Mouse (Mus musculus): ENCODE data around the gene Trim72. TPM values are rescaled to one million over a fixed set of nuclear protein-coding genes. Genes with fewer than 3 reads are reported as not detected.

The Trim72 gene
- polyA plus RNA-seq, 1 experiment from 2014 or later, result not detected

- H3K9ac ChIP-seq (replicated peaks), result peak within 1 kb of the TSS; percentile 63
- peak; percentile 47 for ATAC-seq
- peak; percentile 58 for DNase-seq
Observed at GRCm38 (mm10) chr7:127993341-127993977, 10.3 kb upstream of the Trim72 start, which contains the start of gene Pycard. Gene Pycard (minus strand): TSS chr7:127993867.

DNA sequence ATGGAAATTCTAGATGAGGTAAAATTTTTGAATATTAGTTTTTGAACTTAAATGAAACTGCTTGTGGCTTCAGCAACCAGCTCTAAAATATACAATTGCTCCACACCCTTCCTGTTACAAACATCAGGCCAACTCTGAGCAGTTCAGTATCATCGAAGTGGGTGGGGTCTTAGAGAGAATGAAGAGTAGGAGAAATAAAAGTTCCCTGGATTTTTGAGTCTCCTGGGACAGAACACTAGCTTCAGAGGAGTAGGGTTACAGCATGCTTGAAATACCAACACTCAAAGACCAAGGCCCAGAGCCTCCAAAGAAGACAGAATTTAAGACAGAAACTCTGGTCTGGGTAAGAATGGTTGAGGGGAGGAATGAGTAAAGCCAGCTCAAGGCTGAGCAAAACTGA lies 4.3 kb upstream of the Trim72 start:
- 59% methylated on average over 1 of the region's 1 CpGs for WGBS (ENCODE audit: insufficient replicate concordance)

More at GRCm38 (mm10) chr7:127993341-127993977, 10.3 kb upstream of the Trim72 start, which contains the start of gene Pycard:
- H3K27me3 ChIP-seq (ENCODE audit: insufficient read depth, low read length), result no peaks in the 10 kb centered on the region
- H3K4me2 ChIP-seq (ENCODE audit: low read depth, low read length), result peak within 1 kb of the TSS; percentile 72
- TF ChIP-seq EP300 (IDR thresholded peaks at IDR 0.05; ENCODE audit: low read depth), result no peak; the same call in 1 of the 2 replicates
- TF ChIP-seq CTCF (IDR thresholded peaks at IDR 0.05; ENCODE audit: low read depth), result no peak
- H3K36me3 ChIP-seq (replicated peaks; ENCODE audit: insufficient read depth, low read length), result peaks cover 24% of the 10 kb centered on the region
- H3K4me1 ChIP-seq (ENCODE audit: insufficient read depth), result peaks cover 30% of the 10 kb centered on the region
- no peaks in the 10 kb centered on the region for H3K9me3 ChIP-seq (ENCODE audit: low read length)
- H3K4me3 ChIP-seq (ENCODE audit: low read depth, low read length), result peak within 1 kb of the TSS; percentile 51
- WGBS (ENCODE audit: insufficient replicate concordance), result 10% methylated on average over 18 of the region's 18 CpGs
- H3K27ac ChIP-seq (ENCODE audit: low read depth), result peak within 1 kb of the TSS; percentile 46

DNA sequence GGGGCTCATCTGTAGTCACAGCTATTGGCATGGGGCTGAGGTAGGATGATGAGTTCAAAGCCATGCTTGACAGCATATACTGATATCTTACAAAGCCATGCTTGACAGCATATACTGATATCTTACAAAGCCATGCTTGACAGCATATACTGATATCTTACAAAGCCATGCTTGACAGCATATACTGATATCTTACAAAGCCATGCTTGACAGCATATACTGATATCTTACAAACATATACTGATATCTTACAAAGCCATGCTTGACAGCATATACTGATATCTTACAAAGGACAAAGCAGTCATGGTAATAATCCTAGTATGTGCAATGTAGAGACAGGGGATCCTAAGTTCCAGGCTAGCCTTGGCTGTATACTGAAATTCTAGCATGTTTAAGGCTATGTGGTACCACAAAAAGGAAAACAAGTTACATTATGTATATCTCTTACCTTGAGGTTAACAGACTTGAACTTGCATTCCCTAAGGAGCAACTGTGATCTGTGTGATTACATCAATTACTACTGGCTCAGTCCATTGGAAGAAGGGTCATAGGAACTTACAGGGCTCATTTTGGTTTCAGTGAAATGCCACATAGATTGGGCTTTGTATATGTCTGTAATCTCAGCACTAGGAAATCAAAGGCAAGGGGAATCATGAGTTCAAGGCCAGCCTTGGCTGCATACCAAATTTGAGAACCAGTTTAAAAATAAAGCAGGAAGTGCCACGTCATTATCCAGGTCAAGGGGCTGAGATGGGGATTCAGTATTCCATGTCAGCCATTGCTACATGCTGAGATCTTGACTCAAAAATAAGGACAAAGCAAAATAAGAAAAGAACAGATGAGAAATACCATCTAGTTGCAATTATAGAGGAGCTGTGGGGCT lies 3.4 kb upstream of the Trim72 start:
- no peak overlapping the region for H3K4me2 ChIP-seq (ENCODE audit: low read depth, low read length)
- no peaks in the 10 kb centered on the region for H3K27me3 ChIP-seq (ENCODE audit: insufficient read depth, low read length)
- no peaks in the 10 kb centered on the region for H3K36me3 ChIP-seq (replicated peaks; ENCODE audit: insufficient read depth, low read length)
- H3K9ac ChIP-seq (replicated peaks), result no peak overlapping the region
- TF ChIP-seq CTCF (IDR thresholded peaks at IDR 0.05; ENCODE audit: low read depth) (no peak), EP300 (IDR thresholded peaks at IDR 0.05; ENCODE audit: low read depth) (no peak)
- DNase-seq (no peak), ATAC-seq (no peak)
- H3K4me1 ChIP-seq (ENCODE audit: insufficient read depth), result peaks cover 11% of the 10 kb centered on the region
- 38% methylated on average over 1 of the region's 1 CpGs for WGBS (ENCODE audit: insufficient replicate concordance)
- H3K4me3 ChIP-seq (ENCODE audit: low read depth, low read length), result no peak overlapping the region
- no peak overlapping the region for H3K27ac ChIP-seq (ENCODE audit: low read depth)
- H3K9me3 ChIP-seq (ENCODE audit: low read length), result no peaks in the 10 kb centered on the region

More for the DNA sequence above, 4.3 kb upstream of the Trim72 start:
- Histone ChIP-seq H3K27ac (ENCODE audit: low read depth) (no peak overlapping the region), H3K27me3 (ENCODE audit: insufficient read depth, low read length) (no peaks in the 10 kb centered on the region), H3K4me1 (ENCODE audit: insufficient read depth) (peaks cover 5% of the 10 kb centered on the region), H3K9ac (replicated peaks) (no peak overlapping the region), H3K9me3 (ENCODE audit: low read length) (no peaks in the 10 kb centered on the region), H3K36me3 (replicated peaks; ENCODE audit: insufficient read depth, low read length) (no peaks in the 10 kb centered on the region), H3K4me2 (ENCODE audit: low read depth, low read length) (no peak overlapping the region), H3K4me3 (ENCODE audit: low read depth, low read length) (no peak overlapping the region)
- TF ChIP-seq EP300 (IDR thresholded peaks at IDR 0.05; ENCODE audit: low read depth), result no peak
- ATAC-seq, result no peak
- no peak for DNase-seq

- H3K27me3 ChIP-seq (ENCODE audit: insufficient read depth, low read length), result no peaks in the 10 kb centered on the region
- H3K27ac ChIP-seq (ENCODE audit: low read depth), result no peak overlapping the region
- TF ChIP-seq CTCF (IDR thresholded peaks at IDR 0.05; ENCODE audit: low read depth) (no peak), EP300 (IDR thresholded peaks at IDR 0.05; ENCODE audit: low read depth) (no peak)
- no peaks in the 10 kb centered on the region for H3K9me3 ChIP-seq (ENCODE audit: low read length)
- no peak overlapping the region for H3K4me2 ChIP-seq (ENCODE audit: low read depth, low read length)
- ATAC-seq (no peak), DNase-seq (no peak)
- 79% methylated on average over 6 of the region's 6 CpGs for WGBS (ENCODE audit: insufficient replicate concordance)
- no peak overlapping the region for H3K4me3 ChIP-seq (ENCODE audit: low read depth, low read length)
- H3K4me1 ChIP-seq (ENCODE audit: insufficient read depth), result peaks cover 11% of the 10 kb centered on the region
- no peaks in the 10 kb centered on the region for H3K36me3 ChIP-seq (replicated peaks; ENCODE audit: insufficient read depth, low read length)
- H3K9ac ChIP-seq (replicated peaks), result no peak overlapping the region
Observed at GRCm38 (mm10) chr7:128003098-128003497, 651 bp upstream of the Trim72 start.

DNA sequence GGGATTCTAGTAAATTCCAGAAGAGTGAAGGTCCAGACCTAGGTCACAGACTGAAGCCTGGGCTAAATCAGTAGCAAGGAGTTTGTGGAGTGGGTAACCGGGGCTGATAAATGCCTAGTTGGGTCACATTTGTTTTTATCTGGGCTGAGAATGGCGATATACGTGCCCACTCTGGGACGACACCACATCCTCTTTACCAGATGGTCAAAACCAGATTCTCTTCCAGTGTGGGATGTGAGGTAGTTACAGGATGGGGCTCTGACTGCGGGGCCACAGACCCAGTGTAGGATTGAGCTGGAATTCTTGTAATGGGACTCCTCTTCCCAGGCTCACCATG lies 369 bp downstream of the Trim72 start:
- peaks cover 12% of the 10 kb centered on the region for H3K4me1 ChIP-seq (ENCODE audit: insufficient read depth)
- DNase-seq (no peak), ATAC-seq (0 out of 2 replicates have a peak, but pooled peaks have one; percentile 2)
- H3K9ac ChIP-seq (replicated peaks), result no peak overlapping the region
- no peak overlapping the region for H3K4me3 ChIP-seq (ENCODE audit: low read depth, low read length)
- H3K27ac ChIP-seq (ENCODE audit: low read depth), result no peak overlapping the region
- H3K36me3 ChIP-seq (replicated peaks; ENCODE audit: insufficient read depth, low read length), result no peaks in the 10 kb centered on the region
- no peak overlapping the region for H3K4me2 ChIP-seq (ENCODE audit: low read depth, low read length)
- 46% methylated on average over 5 of the region's 5 CpGs for WGBS (ENCODE audit: insufficient replicate concordance)
- H3K27me3 ChIP-seq (ENCODE audit: insufficient read depth, low read length), result no peaks in the 10 kb centered on the region
- no peaks in the 10 kb centered on the region for H3K9me3 ChIP-seq (ENCODE audit: low read length)
- no peak for TF ChIP-seq CTCF (IDR thresholded peaks at IDR 0.05; ENCODE audit: low read depth)
- no peak for TF ChIP-seq EP300 (IDR thresholded peaks at IDR 0.05; ENCODE audit: low read depth)
